Mouse (Mus musculus): Measurements from ENCODE around the gene Nploc4. TPM values are rescaled to one million over a fixed set of nuclear protein-coding genes. Genes with fewer than 3 reads are reported as not detected.
"Not testable (repeated sequence)": the region's sequence is repeated elsewhere in the genome, so short reads cannot be mapped to it uniquely, and the experiment has no call there.

The Nploc4 gene
- total and polyA plus RNA-seq, 2 experiments from 2014 or later: 20.5 to 59.0 TPM

DNA sequence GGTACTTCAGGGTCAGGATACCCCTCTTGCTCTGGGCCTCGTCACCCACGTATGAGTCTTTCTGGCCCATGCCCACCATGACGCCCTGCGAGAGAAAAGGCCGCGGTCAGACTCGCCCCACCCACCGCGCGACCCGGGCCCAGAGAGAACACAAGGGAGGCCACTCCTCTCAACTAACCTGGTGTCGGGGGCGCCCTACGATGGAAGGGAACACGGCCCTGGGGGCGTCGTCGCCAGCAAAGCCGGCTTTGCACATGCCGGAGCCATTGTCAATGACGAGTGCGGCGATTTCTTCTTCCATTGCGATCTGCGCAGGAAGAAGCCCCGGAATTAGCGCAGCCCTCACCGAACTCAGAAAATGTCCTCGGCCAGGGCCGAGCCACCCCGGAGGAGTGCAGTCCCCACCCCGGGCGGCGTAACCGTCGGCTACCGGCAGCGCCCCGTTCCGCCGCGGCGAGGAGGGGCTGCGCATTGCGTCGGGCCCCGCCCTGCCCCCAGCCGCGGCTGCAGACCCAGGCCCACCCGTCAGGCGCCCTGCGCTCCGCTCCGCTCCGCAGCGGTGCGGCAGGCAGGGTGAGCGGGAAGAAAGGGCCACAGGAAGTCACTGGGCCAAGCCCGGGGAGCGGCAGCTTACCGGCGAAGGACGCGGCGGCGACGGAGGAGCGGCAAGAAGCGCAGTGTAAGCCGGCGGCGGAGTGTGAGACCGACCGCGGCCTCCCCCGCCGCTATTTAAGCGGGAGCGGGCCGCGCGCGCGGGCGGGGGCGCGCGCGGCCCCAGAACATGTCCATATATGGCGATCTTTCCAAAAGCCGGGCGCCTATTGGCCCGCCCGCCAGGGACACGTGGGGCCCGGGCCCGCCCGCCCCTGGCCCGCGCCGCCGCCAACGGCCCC is 89.5 kb downstream of the Nploc4 start, which contains the start of gene Actg1:
Gene Actg1 (minus strand): TSS at position 752 of the 893 bp plus-strand sequence.
- WGBS: under 1% methylated on average over 71 of the region's 103 CpGs
- no peak for TF ChIP-seq EP300 (IDR thresholded peaks at IDR 0.05; ENCODE audit: low read depth)
- TF ChIP-seq CTCF (IDR thresholded peaks at IDR 0.05; ENCODE audit: low read depth): no peak
- peak; percentile 61 for ATAC-seq (ENCODE audit: insufficient read depth, low read depth)
- Histone ChIP-seq H3K4me1 (ENCODE audit: control insufficient read depth, insufficient read depth) (peaks cover 15% of the 10 kb centered on the region), H3K4me3 (ENCODE audit: low read depth, low read length) (peak within 1 kb of the TSS; percentile 98), H3K4me2 (ENCODE audit: low read depth, low read length) (peak within 1 kb of the TSS; percentile 85), H3K27ac (ENCODE audit: low read depth) (peak within 1 kb of the TSS; percentile 99), H3K27me3 (ENCODE audit: control insufficient read depth, insufficient read depth, low read length) (no peaks in the 10 kb centered on the region), H3K9ac (replicated peaks; ENCODE audit: low read depth, low read length) (peak within 1 kb of the TSS; percentile 100), H3K36me3 (replicated peaks; ENCODE audit: control insufficient read depth, insufficient read depth, low read length) (peaks cover 13% of the 10 kb centered on the region), H3K9me3 (replicated peaks; ENCODE audit: control insufficient read depth, low read length) (no peaks in the 10 kb centered on the region)
- peak; percentile 90 for DNase-seq (ENCODE audit: low spot score)

DNA sequence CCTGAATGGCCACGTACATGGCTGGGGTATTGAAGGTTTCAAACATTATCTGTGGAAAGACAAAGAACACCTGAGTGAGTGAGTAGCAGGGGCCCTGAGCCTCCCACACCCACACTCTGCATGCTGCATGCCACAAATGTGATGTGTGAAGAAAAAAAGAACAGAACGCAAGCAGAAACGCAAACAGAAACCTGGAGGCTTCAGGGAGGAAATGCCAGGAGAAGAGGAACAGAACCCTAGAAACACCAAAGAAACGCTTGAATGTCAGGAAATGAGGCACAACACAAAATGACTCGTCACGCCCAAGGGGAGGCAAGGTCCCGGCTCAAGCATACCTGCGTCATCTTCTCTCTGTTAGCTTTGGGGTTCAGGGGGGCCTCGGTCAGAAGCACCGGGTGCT is 90.2 kb downstream of the Nploc4 start:
- Histone ChIP-seq H3K27me3 (ENCODE audit: control insufficient read depth, insufficient read depth, low read length) (no peaks in the 10 kb centered on the region), H3K27ac (ENCODE audit: low read depth) (peak overlapping the region; percentile 99), H3K36me3 (replicated peaks; ENCODE audit: control insufficient read depth, insufficient read depth, low read length) (peaks cover 13% of the 10 kb centered on the region), H3K4me1 (ENCODE audit: control insufficient read depth, insufficient read depth) (peaks cover 9% of the 10 kb centered on the region; the same call in 1 of the 2 replicates), H3K4me3 (ENCODE audit: low read depth, low read length) (peak overlapping the region; percentile 98), H3K9ac (replicated peaks; ENCODE audit: low read depth, low read length) (peak overlapping the region; percentile 100), H3K4me2 (ENCODE audit: low read depth, low read length) (peak overlapping the region; percentile 67), H3K9me3 (replicated peaks; ENCODE audit: control insufficient read depth, low read length) (no peaks in the 10 kb centered on the region)
- ATAC-seq (ENCODE audit: insufficient read depth, low read depth): no peak
- peak; percentile 8 for DNase-seq (ENCODE audit: low spot score)
- WGBS: 6% methylated on average over 10 of the region's 10 CpGs
- TF ChIP-seq EP300 (IDR thresholded peaks at IDR 0.05; ENCODE audit: low read depth): no peak
- no peak for TF ChIP-seq CTCF (IDR thresholded peaks at IDR 0.05; ENCODE audit: low read depth)

DNA sequence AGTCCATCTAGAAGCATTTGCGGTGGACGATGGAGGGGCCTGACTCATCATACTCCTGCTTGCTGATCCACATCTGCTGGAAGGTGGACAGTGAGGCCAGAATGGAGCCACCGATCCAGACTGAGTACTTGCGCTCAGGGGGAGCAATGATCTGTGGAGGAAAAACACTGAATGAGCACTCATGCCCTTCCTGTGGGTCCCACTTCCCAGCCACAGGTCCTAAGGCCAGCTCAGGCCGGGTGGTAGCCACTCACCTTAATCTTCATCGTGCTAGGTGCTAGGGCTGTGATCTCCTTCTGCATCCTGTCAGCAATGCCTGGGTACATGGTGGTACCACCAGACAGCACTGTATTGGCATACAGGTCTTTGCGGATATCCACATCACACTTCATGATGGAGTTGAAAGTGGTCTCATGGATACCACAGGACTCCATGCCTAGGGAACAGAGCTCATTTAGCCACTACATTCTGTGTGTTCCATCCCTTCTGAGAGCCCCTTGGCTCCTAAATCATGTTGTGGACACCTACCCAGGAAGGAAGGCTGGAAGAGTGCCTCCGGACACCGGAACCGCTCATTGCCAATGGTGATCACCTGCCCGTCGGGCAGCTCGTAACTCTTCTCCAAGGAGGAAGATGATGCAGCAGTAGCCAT is 91.0 kb downstream of the Nploc4 start:
- H3K27me3 ChIP-seq (ENCODE audit: control insufficient read depth, insufficient read depth, low read length); H3K4me1 ChIP-seq (ENCODE audit: control insufficient read depth, insufficient read depth); H3K9me3 ChIP-seq (replicated peaks; ENCODE audit: control insufficient read depth, low read length); ATAC-seq (ENCODE audit: insufficient read depth, low read depth): not testable (repeated sequence)
- DNase-seq (ENCODE audit: low spot score): peak; percentile 4
- H3K4me3 ChIP-seq (ENCODE audit: low read depth, low read length): peak overlapping the region; percentile 59
- peak overlapping the region; percentile 36; the same call in 1 of the 2 replicates for H3K27ac ChIP-seq (ENCODE audit: low read depth)
- peak overlapping the region; percentile 70 for H3K9ac ChIP-seq (replicated peaks; ENCODE audit: low read depth, low read length)
- 14% methylated on average over 8 of the region's 13 CpGs for WGBS
- H3K4me2 ChIP-seq (ENCODE audit: low read depth, low read length): peak overlapping the region; percentile 69
- peaks cover 13% of the 10 kb centered on the region for H3K36me3 ChIP-seq (replicated peaks; ENCODE audit: control insufficient read depth, insufficient read depth, low read length)

DNA sequence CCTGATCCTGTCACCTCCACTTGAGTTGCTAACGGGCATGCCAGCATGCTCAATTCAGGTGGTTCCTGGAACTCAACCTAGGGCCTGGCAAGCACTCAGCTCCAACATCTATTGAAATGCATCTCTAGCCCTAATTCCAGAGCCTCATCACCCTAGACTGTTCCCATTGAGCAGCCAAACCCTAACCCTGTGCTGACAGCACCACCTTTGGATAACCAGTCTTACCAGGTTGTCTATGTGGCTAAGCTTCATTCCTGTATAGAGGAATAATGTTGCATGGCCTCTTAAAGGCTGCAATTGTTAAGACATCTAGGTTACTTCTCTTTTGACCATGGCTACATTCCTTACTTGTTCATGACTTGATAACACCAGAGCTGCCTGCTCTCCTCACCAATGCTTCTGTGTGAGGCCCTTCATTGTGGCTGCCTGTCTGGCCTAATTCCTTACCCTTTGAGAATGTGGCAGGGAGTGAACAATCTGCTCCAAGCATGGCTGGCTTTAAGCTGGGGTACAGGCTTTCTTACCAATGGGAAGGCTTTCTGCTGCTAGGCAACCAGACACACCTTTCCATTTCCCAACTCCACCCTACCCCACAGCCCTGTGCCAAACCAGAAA is 92.3 kb downstream of the Nploc4 start:
- Histone ChIP-seq H3K4me2 (ENCODE audit: low read depth, low read length) (peak overlapping the region; percentile 56), H3K9me3 (replicated peaks; ENCODE audit: control insufficient read depth, low read length) (no peaks in the 10 kb centered on the region), H3K27ac (ENCODE audit: low read depth) (peak overlapping the region; percentile 26), H3K4me3 (ENCODE audit: low read depth, low read length) (peak overlapping the region; percentile 28), H3K9ac (replicated peaks; ENCODE audit: low read depth, low read length) (peak overlapping the region; percentile 30), H3K27me3 (ENCODE audit: control insufficient read depth, insufficient read depth, low read length) (no peaks in the 10 kb centered on the region), H3K4me1 (ENCODE audit: control insufficient read depth, insufficient read depth) (no peaks in the 10 kb centered on the region; the same call in 1 of the 2 replicates), H3K36me3 (replicated peaks; ENCODE audit: control insufficient read depth, insufficient read depth, low read length) (peaks cover 13% of the 10 kb centered on the region)
- TF ChIP-seq CTCF (IDR thresholded peaks at IDR 0.05; ENCODE audit: low read depth) (no peak), EP300 (IDR thresholded peaks at IDR 0.05; ENCODE audit: low read depth) (peak; percentile 24; the same call in 1 of the 2 replicates)
- ATAC-seq (ENCODE audit: insufficient read depth, low read depth) (no peak), DNase-seq (ENCODE audit: low spot score) (peak; percentile 25)
- WGBS: 20% methylated on average over 1 of the region's 1 CpGs

DNA sequence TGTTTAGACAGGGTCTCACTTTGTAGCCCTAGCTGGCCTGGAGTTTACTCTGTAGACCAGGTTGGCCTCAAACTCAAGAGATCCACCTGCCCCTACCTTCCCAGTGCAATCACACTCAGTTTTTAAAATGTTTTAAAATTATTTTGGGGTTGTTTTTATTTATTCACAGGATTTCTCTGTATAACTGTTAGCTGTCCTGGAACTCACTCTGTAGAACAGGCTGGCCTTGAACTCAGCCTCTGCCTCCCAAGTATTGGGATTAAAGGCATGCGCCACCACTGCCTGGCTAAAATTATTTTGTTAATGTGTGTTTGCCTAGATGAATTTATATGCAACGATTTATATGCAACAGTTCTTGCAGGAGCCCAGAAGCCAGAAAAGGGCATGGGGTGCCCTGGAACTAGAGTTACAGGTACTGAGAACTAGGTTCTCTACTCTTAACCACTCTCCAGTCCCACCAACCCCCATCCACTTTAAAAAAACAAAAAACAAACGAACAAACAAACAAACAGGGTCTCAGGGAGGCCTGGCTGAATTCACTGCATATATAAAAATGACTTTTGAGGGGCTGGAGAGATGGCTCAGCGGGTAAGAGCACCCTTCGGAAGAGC is 93.1 kb downstream of the Nploc4 start:
- Histone ChIP-seq H3K4me2 (ENCODE audit: low read depth, low read length) (peak overlapping the region; percentile 56; the same call in 1 of the 2 replicates), H3K9ac (replicated peaks; ENCODE audit: low read depth, low read length) (no peak overlapping the region), H3K27ac (ENCODE audit: low read depth) (peak overlapping the region; percentile 65), H3K9me3 (replicated peaks; ENCODE audit: control insufficient read depth, low read length) (no peaks in the 10 kb centered on the region), H3K4me3 (ENCODE audit: low read depth, low read length) (no peak overlapping the region), H3K36me3 (replicated peaks; ENCODE audit: control insufficient read depth, insufficient read depth, low read length) (peaks cover 13% of the 10 kb centered on the region), H3K4me1 (ENCODE audit: control insufficient read depth, insufficient read depth) (no peaks in the 10 kb centered on the region; the same call in 1 of the 2 replicates), H3K27me3 (ENCODE audit: control insufficient read depth, insufficient read depth, low read length) (no peaks in the 10 kb centered on the region)
- TF ChIP-seq EP300 (IDR thresholded peaks at IDR 0.05; ENCODE audit: low read depth) (no peak; the same call in 1 of the 2 replicates), CTCF (IDR thresholded peaks at IDR 0.05; ENCODE audit: low read depth) (no peak)
- ATAC-seq (ENCODE audit: insufficient read depth, low read depth) (no peak), DNase-seq (ENCODE audit: low spot score) (peak; percentile 10)
- WGBS: 45% methylated on average over 5 of the region's 5 CpGs
